Mouse (Mus musculus) CH12.LX (cell line): ENCODE data around the gene Epb41l1. TPM values are rescaled to one million over a fixed set of nuclear protein-coding genes. Genes with fewer than 3 reads are reported as not detected.

Experiments used
- DNase-seq: peaks from one replicate; pipeline ENCODE4 v3.0.0-alpha.2; 2013; ENCODE audit errors: extremely low read depth
- H3K27ac ChIP-seq: 2 replicates; pipeline ENCODE4 v1.5.1; 2012; ENCODE audit warnings: low read depth, mild to moderate bottlenecking, control low read depth, moderate library complexity; ENCODE audit not compliant: insufficient read depth
- H3K27me3 ChIP-seq: replicated peaks from 2 replicates; pipeline ENCODE3; 2012; ENCODE audit warnings: inconsistent platforms
- H3K36me3 ChIP-seq, 2 experiments: replicated peaks in 1 of 2; 2 replicates each; pipeline versions ENCODE3 to v1.6.1; 2012; ENCODE audit warnings: inconsistent platforms in 1 of 2, low read length in 1 of 2, mild to moderate bottlenecking in 1 of 2, mixed read lengths in 1 of 2, moderate library complexity in 1 of 2; ENCODE audit not compliant: control insufficient read depth in 1 of 2, insufficient read depth in 1 of 2
- H3K4me1 ChIP-seq, 2 experiments: 2 replicates each; pipeline ENCODE4 v1.6.1; 2012; ENCODE audit warnings: inconsistent platforms in 1 of 2, moderate library complexity in 1 of 2; ENCODE audit not compliant: insufficient read depth in 2 of 2, control insufficient read depth in 1 of 2
- H3K4me2 ChIP-seq: 2 replicates; pipeline ENCODE4 v1.6.1; 2012; ENCODE audit warnings: low read depth, mild to moderate bottlenecking, control low read depth; ENCODE audit not compliant: poor library complexity, insufficient read depth, severe bottlenecking
- H3K4me3 ChIP-seq, 3 experiments: fragments of 150-350 bp in 1 of 3; sonication (generic) in 1 of 3; replicated peaks in 1 of 3; 2 replicates each; pipeline versions ENCODE3 to v1.5.1; 2011 to 2012; ENCODE audit warnings: low read depth in 2 of 3, low read length in 2 of 3, mild to moderate bottlenecking in 2 of 3, moderate library complexity in 2 of 3, control low read depth in 1 of 3, improper control_type of control experiment in 1 of 3, inconsistent platforms in 1 of 3, mixed read lengths in 1 of 3; ENCODE audit not compliant: poor library complexity in 1 of 3
- H3K79me2 ChIP-seq: replicated peaks from 2 replicates; pipeline ENCODE4 v1.6.1; 2012; ENCODE audit warnings: mild to moderate bottlenecking, moderate library complexity; ENCODE audit not compliant: control insufficient read depth, poor library complexity, insufficient read depth, severe bottlenecking; ENCODE audit errors: extremely low read depth
- H3K9ac ChIP-seq: 2 replicates; pipeline ENCODE4 v1.6.1; 2012; ENCODE audit warnings: low read depth, mild to moderate bottlenecking, control low read depth, moderate library complexity; ENCODE audit not compliant: insufficient read depth
- H3K9me3 ChIP-seq: replicated peaks from 2 replicates; pipeline ENCODE3; 2012; ENCODE audit warnings: low read length, inconsistent platforms, mixed read lengths
- BHLHE40 ChIP-seq: IDR thresholded peaks from 2 replicates; pipeline ENCODE4 v1.6.1; 2011; ENCODE audit warnings: mild to moderate bottlenecking, low read depth, low read length, improper control_type of control experiment
- E2F4 ChIP-seq: IDR thresholded peaks from 2 replicates; pipeline ENCODE4 v1.6.1; 2011; ENCODE audit warnings: low read depth, low read length, improper control_type of control experiment; ENCODE audit not compliant: insufficient replicate concordance
- ELF1 ChIP-seq: IDR thresholded peaks from 2 replicates; pipeline ENCODE4 v1.6.1; 2014; ENCODE audit warnings: low read depth, mild to moderate bottlenecking, inconsistent platforms, low read length, improper control_type of control experiment
- EP300 ChIP-seq: IDR thresholded peaks from 2 replicates; pipeline ENCODE4 v1.6.1; 2011; ENCODE audit warnings: low read length, improper control_type of control experiment
- GABPA ChIP-seq: IDR thresholded peaks from 2 replicates; pipeline ENCODE4 v1.6.1; 2012; ENCODE audit warnings: low read depth, low read length, improper control_type of control experiment, inconsistent platforms; ENCODE audit not compliant: insufficient replicate concordance
- HCFC1 ChIP-seq: IDR thresholded peaks from 2 replicates; pipeline ENCODE4 v1.6.1; 2012; ENCODE audit warnings: low read depth, mild to moderate bottlenecking, inconsistent platforms, low read length, improper control_type of control experiment
- JUND ChIP-seq: conservative IDR thresholded peaks from 2 replicates; pipeline ENCODE4 v1.6.1; 2011; ENCODE audit warnings: low read depth, low read length, improper control_type of control experiment
- KAT2A ChIP-seq: IDR thresholded peaks from 2 replicates; pipeline ENCODE4 v1.6.1; 2012; ENCODE audit warnings: low read length, improper control_type of control experiment, inconsistent platforms; ENCODE audit not compliant: insufficient replicate concordance
- MAFK ChIP-seq: IDR thresholded peaks from 2 replicates; pipeline ENCODE4 v1.6.1; 2011; ENCODE audit warnings: low read length, improper control_type of control experiment; ENCODE audit not compliant: insufficient replicate concordance
- MAX ChIP-seq: IDR thresholded peaks from 2 replicates; pipeline ENCODE4 v1.6.1; 2011; ENCODE audit warnings: low read length, improper control_type of control experiment
- MAZ ChIP-seq: IDR thresholded peaks from 2 replicates; pipeline ENCODE4 v1.6.1; 2012; ENCODE audit warnings: low read depth, mild to moderate bottlenecking, inconsistent platforms, low read length, improper control_type of control experiment, moderate library complexity
- MYC ChIP-seq: IDR thresholded peaks from 2 replicates; pipeline ENCODE4 v1.6.1; 2011; ENCODE audit warnings: low read depth, mild to moderate bottlenecking, improper control_type of control experiment, low read length
- NRF1 ChIP-seq: IDR thresholded peaks from 2 replicates; pipeline ENCODE4 v1.6.1; 2014; ENCODE audit warnings: low read depth, mild to moderate bottlenecking, inconsistent platforms, low read length, improper control_type of control experiment, moderate library complexity
- PAX5 ChIP-seq: IDR thresholded peaks from 2 replicates; pipeline ENCODE4 v1.6.1; 2012; ENCODE audit warnings: low read length, inconsistent platforms, mixed read lengths
- POLR2A ChIP-seq: IDR thresholded peaks from 2 replicates; pipeline ENCODE4 v1.6.1; 2011; ENCODE audit warnings: low read depth, mild to moderate bottlenecking, improper control_type of control experiment, low read length
- POLR2AphosphoS2 ChIP-seq: IDR thresholded peaks from 2 replicates; pipeline ENCODE4 v1.6.1; 2011; ENCODE audit warnings: low read depth, low read length, improper control_type of control experiment
- RAD21 ChIP-seq: IDR thresholded peaks from 2 replicates; pipeline ENCODE4 v1.6.1; 2011; ENCODE audit warnings: low read depth, mild to moderate bottlenecking, low read length, improper control_type of control experiment, moderate library complexity
- RCOR1 ChIP-seq: conservative IDR thresholded peaks from 2 replicates; pipeline ENCODE4 v1.6.1; 2012; ENCODE audit warnings: low read depth, mild to moderate bottlenecking, inconsistent platforms, low read length, improper control_type of control experiment
- SIN3A ChIP-seq: IDR thresholded peaks from 2 replicates; pipeline ENCODE4 v1.6.1; 2012; ENCODE audit warnings: low read length, improper control_type of control experiment, inconsistent platforms
- SMC3 ChIP-seq: IDR thresholded peaks from 2 replicates; pipeline ENCODE4 v1.6.1; 2011; ENCODE audit warnings: low read depth, low read length, improper control_type of control experiment
- TBP ChIP-seq: conservative IDR thresholded peaks from 2 replicates; pipeline ENCODE4 v1.6.1; 2011; ENCODE audit warnings: low read depth, low read length, improper control_type of control experiment
- UBTF ChIP-seq: IDR thresholded peaks from 2 replicates; pipeline ENCODE4 v1.6.1; 2012; ENCODE audit warnings: low read depth, mild to moderate bottlenecking, inconsistent platforms, low read length, improper control_type of control experiment, moderate library complexity
- USF1 ChIP-seq: IDR thresholded peaks from 2 replicates; pipeline ENCODE4 v1.6.1; 2014; ENCODE audit warnings: low read depth, mild to moderate bottlenecking, inconsistent platforms, low read length, improper control_type of control experiment
- USF2 ChIP-seq: conservative IDR thresholded peaks from 2 replicates; pipeline ENCODE4 v1.6.1; 2011; ENCODE audit warnings: low read depth, low read length, improper control_type of control experiment
- ZC3H11A ChIP-seq: IDR thresholded peaks from 2 replicates; pipeline ENCODE4 v1.6.1; 2012; ENCODE audit warnings: low read depth, mild to moderate bottlenecking, inconsistent platforms, low read length, improper control_type of control experiment
- ZKSCAN1 ChIP-seq: IDR thresholded peaks from 2 replicates; pipeline ENCODE4 v1.6.1; 2012; ENCODE audit warnings: low read depth, inconsistent platforms, low read length, improper control_type of control experiment, borderline replicate concordance
- ZMIZ1 ChIP-seq: IDR thresholded peaks from 2 replicates; pipeline ENCODE4 v1.6.1; 2012; ENCODE audit warnings: low read depth, mild to moderate bottlenecking, inconsistent platforms, low read length, improper control_type of control experiment
- ZNF384 ChIP-seq: IDR thresholded peaks from 2 replicates; pipeline ENCODE4 v1.6.1; 2012; ENCODE audit warnings: low read depth, low read length, improper control_type of control experiment, inconsistent platforms
- dilution Hi-C: fragments of 300-500 bp; cut with MboI; formaldehyde crosslinking; loops from 2 replicates; pipeline ENCODE4 v1.14.3; 2020; ENCODE audit warnings: low sequenced_read_pairs; ENCODE audit not compliant: extremely low pct_unique_long_range_greater_than_20kb, extremely low pct_ligation_motif_present
- in situ Hi-C: fragments of 300-500 bp; cut with MboI; formaldehyde crosslinking; loops from 3 replicates; pipeline ENCODE4 v1.14.3; 2019; ENCODE audit warnings: low sequenced_read_pairs, low pct_ligation_motif_present, low pct_unique_long_range_greater_than_20kb, mixed read lengths
- polyA plus RNA-seq: library from polyadenylated mRNA; unstranded; fragments of >175 nt; gene quantifications from 2 replicates; pipeline ENCODE4 v1.2.1, GENCODE M21; 2012; ENCODE audit warnings: low read depth; ENCODE audit not compliant: insufficient read length
- total RNA-seq, 2 experiments: library from RNA; depleted of rRNA; stranded (reverse); fragments of 300-350 nt in 1 of 2; fragments of >200 nt in 1 of 2; gene quantifications; 2 replicates each; pipeline ENCODE4 v1.2.3; 2012 to 2014

Gene Epb41l1
- total and polyA plus RNA-seq, 3 experiments, result 0.21 TPM; not detected in 2

DNA sequence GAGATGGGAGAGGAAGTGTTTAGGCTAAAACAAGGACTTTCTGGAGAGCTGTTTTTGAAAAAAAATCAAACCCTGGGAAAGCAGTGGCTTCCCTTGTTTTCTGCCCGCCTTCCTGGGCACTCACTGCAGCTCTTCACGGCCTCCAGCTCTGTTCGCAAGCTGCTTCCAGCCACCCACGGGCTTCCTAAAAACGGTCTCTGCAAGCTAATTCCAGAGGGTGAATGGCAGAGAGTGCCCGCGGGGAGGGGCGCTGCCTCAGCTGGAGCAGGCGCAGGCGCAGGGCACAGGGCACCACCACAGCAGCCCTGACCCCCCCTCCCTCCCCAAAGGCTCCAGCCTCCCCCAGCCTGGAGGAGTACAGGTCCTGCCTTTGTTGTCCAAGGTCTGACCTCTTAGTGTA, 160.5 kb downstream of the Epb41l1 start:
- H3K4me3 ChIP-seq, result no peak overlapping the region
- no peaks in the 10 kb centered on the region for H3K4me1 ChIP-seq
- H3K36me3 ChIP-seq, result no peaks in the 10 kb centered on the region
- in situ Hi-C loops, result loop anchor here (25.0 kb wide), 1 partner anchor 106 kb away; no protein-coding TSS in a partner anchor
- no peak overlapping the region for H3K9ac ChIP-seq
- no peak for DNase-seq
- peaks cover 59% of the 10 kb centered on the region for H3K27me3 ChIP-seq
- H3K27ac ChIP-seq, result no peak overlapping the region
- H3K9me3 ChIP-seq, result no peaks in the 10 kb centered on the region
- H3K4me2 ChIP-seq, result no peak overlapping the region
- no peaks in the 10 kb centered on the region for H3K79me2 ChIP-seq
- dilution Hi-C loops, result no loop called here
- TF ChIP-seq JUND, result no peak
- no peak for TF ChIP-seq KAT2A
- no peak for TF ChIP-seq GABPA
- TF ChIP-seq EP300, result no peak
- TF ChIP-seq UBTF, result no peak
- TF ChIP-seq MYC, result no peak
- TF ChIP-seq USF2, result no peak
- TF ChIP-seq ZKSCAN1, result no peak
- no peak for TF ChIP-seq USF1
- TF ChIP-seq RCOR1, result no peak
- no peak for TF ChIP-seq E2F4
- no peak for TF ChIP-seq SIN3A
- no peak for TF ChIP-seq MAFK
- no peak for TF ChIP-seq POLR2AphosphoS2
- TF ChIP-seq ZC3H11A, result no peak
- TF ChIP-seq ELF1, result no peak
- no peak for TF ChIP-seq MAX
- no peak for TF ChIP-seq BHLHE40
- TF ChIP-seq ZNF384, result no peak

DNA sequence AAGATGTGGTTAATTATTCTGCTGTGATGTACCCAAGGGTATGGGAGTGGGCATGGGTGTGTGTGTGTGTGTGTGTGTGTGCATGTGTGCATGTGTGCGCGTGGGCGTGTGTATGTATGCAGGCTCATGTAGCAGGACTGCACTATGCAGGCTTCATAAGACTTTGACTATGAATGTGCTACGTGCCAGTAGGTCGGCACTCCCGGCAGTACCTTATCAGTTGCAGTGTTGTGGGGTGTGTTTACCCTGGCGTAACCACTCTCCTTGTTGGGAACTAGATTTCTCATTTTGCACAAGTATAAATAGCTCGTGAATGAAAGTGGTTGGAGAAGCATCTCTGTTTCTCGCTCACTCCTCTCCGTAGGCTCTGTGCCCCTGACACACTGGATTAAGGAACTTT, 162.2 kb downstream of the Epb41l1 start:
- H3K27me3 ChIP-seq, result peaks cover 63% of the 10 kb centered on the region

More for the DNA sequence above, 162.2 kb downstream of the Epb41l1 start:
- H3K27ac ChIP-seq, result no peak overlapping the region
- H3K4me3 ChIP-seq, result no peak overlapping the region
- no peaks in the 10 kb centered on the region for H3K36me3 ChIP-seq
- no peaks in the 10 kb centered on the region for H3K4me1 ChIP-seq
- H3K9ac ChIP-seq, result no peak overlapping the region
- H3K9me3 ChIP-seq, result no peaks in the 10 kb centered on the region
- no peaks in the 10 kb centered on the region for H3K79me2 ChIP-seq
- TF ChIP-seq RAD21, result no peak
- no peak for TF ChIP-seq SMC3
- no peak for TF ChIP-seq RCOR1
- no peak for TF ChIP-seq MAZ
- no peak for TF ChIP-seq E2F4
- no peak for TF ChIP-seq UBTF
- no peak for TF ChIP-seq KAT2A
- TF ChIP-seq PAX5, result no peak
- TF ChIP-seq NRF1, result no peak
- no peak for TF ChIP-seq ZC3H11A
- no peak for TF ChIP-seq ELF1
- TF ChIP-seq TBP, result no peak
- TF ChIP-seq POLR2A, result no peak
- no peak for TF ChIP-seq HCFC1
- no peak for TF ChIP-seq USF2
- TF ChIP-seq ZMIZ1, result no peak
- no peak for TF ChIP-seq POLR2AphosphoS2
- no peak for TF ChIP-seq ZNF384
- dilution Hi-C loops, result no loop called here
- in situ Hi-C loops, result loop anchor here (25.0 kb wide), 1 partner anchor 104 kb away; no protein-coding TSS in a partner anchor
- no peak overlapping the region for H3K4me2 ChIP-seq
- no peak for DNase-seq
